Mouse (Mus musculus): ENCODE measurements around the gene Rwdd2b. TPM values are rescaled to one million over a fixed set of nuclear protein-coding genes. Genes with fewer than 3 reads are reported as not detected.

Gene Rwdd2b
- polyA plus RNA-seq, 1 experiment from 2014 or later, result 10.0 TPM

GRCm38 (mm10) chr16:87442291-87442690, 1.9 kb upstream of the Rwdd2b start:
- WGBS, result 61% methylated on average over 5 of the region's 5 CpGs
- H3K36me3 ChIP-seq, result no peaks in the 10 kb centered on the region
- no peak overlapping the region for H3K4me3 ChIP-seq
- no peak for DNase-seq (ENCODE audit: low spot score)
- H3K9me3 ChIP-seq (replicated peaks), result no peaks in the 10 kb centered on the region
- H3K4me1 ChIP-seq, result peaks cover 17% of the 10 kb centered on the region
- no peaks in the 10 kb centered on the region for H3K27me3 ChIP-seq (ENCODE audit: low read depth, poor library complexity, severe bottlenecking)
- H3K27ac ChIP-seq, result no peak overlapping the region

DNA sequence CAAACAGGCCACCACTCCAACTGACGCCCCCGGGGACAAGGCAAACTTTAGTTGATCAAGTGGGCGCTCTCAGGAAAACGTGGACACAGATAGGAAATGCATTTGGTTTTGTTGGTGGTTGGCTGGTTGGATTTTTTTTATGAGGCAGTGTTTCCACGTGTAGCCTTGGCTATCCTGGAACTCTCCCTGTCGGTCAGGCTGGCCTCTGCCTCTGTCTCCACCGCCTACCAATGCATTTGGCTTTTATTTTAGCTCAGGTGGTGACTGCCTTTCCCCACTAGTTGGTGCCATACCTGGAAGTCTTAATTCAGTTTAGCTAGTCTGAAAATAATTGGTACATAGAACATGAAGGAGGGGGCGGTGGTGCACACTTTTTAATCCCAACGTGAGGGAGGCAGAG, 716 bp upstream of the Rwdd2b start:
- WGBS, result 26% methylated on average over 9 of the region's 9 CpGs

DNA sequence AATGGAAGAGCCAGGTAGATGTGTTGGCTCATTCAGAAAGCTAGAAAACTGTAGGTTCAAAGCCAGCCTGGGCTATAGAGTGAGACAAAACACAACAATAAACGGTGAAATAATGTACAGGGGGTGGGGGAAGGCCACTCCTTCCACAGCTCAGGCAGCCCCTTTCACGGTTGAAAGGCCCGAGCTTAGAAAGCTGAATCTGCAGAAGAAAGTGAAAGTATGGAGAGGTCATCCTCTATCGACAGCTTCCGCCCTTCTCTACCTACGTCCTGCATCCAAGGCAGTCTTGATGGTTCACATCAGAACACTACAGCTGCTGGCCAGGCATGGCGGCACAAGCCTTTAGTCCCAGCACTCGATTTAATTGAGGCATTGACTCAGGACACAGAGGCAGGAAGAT, 1.7 kb downstream of the Rwdd2b start:
- Histone ChIP-seq H3K4me1 (peaks cover 17% of the 10 kb centered on the region), H3K27me3 (ENCODE audit: low read depth, poor library complexity, severe bottlenecking) (no peaks in the 10 kb centered on the region), H3K9me3 (replicated peaks) (no peaks in the 10 kb centered on the region), H3K4me3 (no peak overlapping the region), H3K36me3 (no peaks in the 10 kb centered on the region), H3K27ac (no peak overlapping the region)
- WGBS, result 92% methylated on average over 8 of the region's 8 CpGs
- no peak for DNase-seq (ENCODE audit: low spot score)

More for the DNA sequence above, 716 bp upstream of the Rwdd2b start:
- H3K27me3 ChIP-seq (ENCODE audit: low read depth, poor library complexity, severe bottlenecking), result no peaks in the 10 kb centered on the region
- peaks cover 17% of the 10 kb centered on the region for H3K4me1 ChIP-seq
- no peaks in the 10 kb centered on the region for H3K36me3 ChIP-seq
- DNase-seq (ENCODE audit: low spot score), result peak; percentile 35
- no peaks in the 10 kb centered on the region for H3K9me3 ChIP-seq (replicated peaks)
- no peak overlapping the region for H3K27ac ChIP-seq
- peak overlapping the region; percentile 81 for H3K4me3 ChIP-seq

DNA sequence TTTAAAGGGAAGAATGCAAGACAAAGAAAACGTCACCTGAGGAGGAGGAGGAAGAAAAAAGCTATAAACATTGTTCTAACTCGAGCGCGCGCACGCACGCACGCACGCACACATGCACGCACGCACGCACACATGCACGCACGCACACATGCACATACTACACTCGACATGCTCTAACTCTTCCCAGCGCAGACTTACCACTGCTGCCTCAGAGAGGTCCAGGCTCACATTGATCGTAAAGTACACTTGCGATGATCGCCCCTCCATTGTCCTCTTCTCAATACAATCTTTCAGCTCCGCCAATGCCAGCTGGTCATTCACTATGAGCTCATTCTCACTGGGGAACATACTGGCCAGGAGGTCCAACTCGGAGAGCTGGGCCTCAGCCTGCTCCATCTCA, 3.3 kb downstream of the Rwdd2b start:
- no peak for DNase-seq (ENCODE audit: low spot score)
- Histone ChIP-seq H3K27ac (no peak overlapping the region), H3K27me3 (ENCODE audit: low read depth, poor library complexity, severe bottlenecking) (no peaks in the 10 kb centered on the region), H3K9me3 (replicated peaks) (no peaks in the 10 kb centered on the region), H3K36me3 (no peaks in the 10 kb centered on the region), H3K4me3 (no peak overlapping the region), H3K4me1 (peaks cover 17% of the 10 kb centered on the region)
- WGBS, result 95% methylated on average over 21 of the region's 21 CpGs

GRCm38 (mm10) chr16:87435411-87436205, 4.8 kb downstream of the Rwdd2b start:
- H3K9me3 ChIP-seq (replicated peaks), result no peaks in the 10 kb centered on the region
- H3K27me3 ChIP-seq (ENCODE audit: low read depth, poor library complexity, severe bottlenecking), result no peaks in the 10 kb centered on the region
- H3K36me3 ChIP-seq, result no peaks in the 10 kb centered on the region
- 80% methylated on average over 13 of the region's 13 CpGs for WGBS
- no peak overlapping the region for H3K27ac ChIP-seq
- H3K4me1 ChIP-seq, result peaks cover 14% of the 10 kb centered on the region
- no peak for DNase-seq (ENCODE audit: low spot score)
- H3K4me3 ChIP-seq, result no peak overlapping the region

GRCm38 (mm10) chr16:87434946-87435345, 5.4 kb downstream of the Rwdd2b start:
- Histone ChIP-seq H3K36me3 (no peaks in the 10 kb centered on the region), H3K4me3 (no peak overlapping the region), H3K9me3 (replicated peaks) (no peaks in the 10 kb centered on the region), H3K4me1 (peaks cover 13% of the 10 kb centered on the region; the same call in 1 of the 2 replicates), H3K27ac (no peak overlapping the region), H3K27me3 (ENCODE audit: low read depth, poor library complexity, severe bottlenecking) (no peaks in the 10 kb centered on the region)
- WGBS, result 89% methylated on average over 6 of the region's 6 CpGs
- DNase-seq (ENCODE audit: low spot score), result no peak

DNA sequence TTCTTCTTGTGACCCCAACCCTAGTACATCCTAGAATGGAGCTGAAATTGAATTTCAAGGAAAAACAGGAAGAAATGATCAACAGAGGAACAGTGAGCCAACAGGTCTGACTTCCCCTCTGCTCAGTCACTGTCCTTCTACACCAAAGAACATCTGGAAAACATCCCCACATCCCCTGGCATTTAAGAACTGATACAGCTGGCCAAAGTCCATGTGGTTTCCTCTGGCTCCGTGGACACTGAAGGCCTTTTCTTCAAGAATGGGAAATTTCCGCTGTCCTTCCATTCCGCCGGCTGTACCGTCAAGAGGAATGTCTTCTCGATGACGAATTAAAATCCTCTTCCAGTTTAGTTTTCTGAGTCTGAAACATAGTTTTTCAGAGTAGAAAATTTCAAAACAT, 6.1 kb downstream of the Rwdd2b start:
- H3K9me3 ChIP-seq (replicated peaks), result no peaks in the 10 kb centered on the region
- no peaks in the 10 kb centered on the region for H3K27me3 ChIP-seq (ENCODE audit: low read depth, poor library complexity, severe bottlenecking)
- 95% methylated on average over 7 of the region's 7 CpGs for WGBS
- no peak for DNase-seq (ENCODE audit: low spot score)
- no peaks in the 10 kb centered on the region for H3K36me3 ChIP-seq
- H3K4me3 ChIP-seq, result no peak overlapping the region
- peaks cover 9% of the 10 kb centered on the region; the same call in 1 of the 2 replicates for H3K4me1 ChIP-seq
- H3K27ac ChIP-seq, result no peak overlapping the region

DNA sequence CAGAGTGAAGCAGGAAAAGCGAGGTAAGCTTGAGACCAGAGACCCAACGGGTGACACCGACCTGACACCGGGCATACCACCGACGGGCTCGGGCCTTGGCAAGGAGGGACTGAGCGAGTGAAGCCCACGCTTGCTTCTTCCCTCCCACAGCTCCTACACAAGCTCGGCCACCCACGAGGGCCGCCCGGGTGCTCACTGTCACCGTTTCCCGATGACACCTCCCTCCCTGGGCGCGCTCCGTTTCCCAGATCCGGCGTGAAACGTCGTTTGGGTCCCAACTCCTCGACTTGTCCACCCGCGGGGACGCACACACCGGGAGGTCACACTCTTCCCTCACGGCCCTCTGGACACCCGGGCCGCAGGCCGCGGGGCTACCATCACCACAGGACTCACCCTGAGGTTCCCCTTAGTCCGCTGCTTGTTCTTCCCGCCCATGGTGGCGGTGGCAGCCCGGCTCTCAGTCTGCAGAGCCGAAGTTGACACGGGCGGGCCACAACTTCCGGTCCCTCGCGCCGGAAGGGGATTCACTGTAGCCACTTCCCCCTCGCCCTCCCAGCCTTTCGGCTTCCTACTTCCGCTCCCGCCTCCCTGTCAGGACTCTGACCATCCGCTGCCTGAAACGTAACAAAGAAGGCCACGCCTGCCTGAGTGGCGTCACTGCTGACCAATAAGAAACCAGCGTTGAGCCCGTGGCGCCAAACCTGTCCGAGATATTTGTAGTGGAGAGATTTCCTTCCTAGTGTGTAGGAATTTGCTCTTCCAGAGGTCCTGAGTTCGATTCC, 8.1 kb downstream of the Rwdd2b start, which contains the start of gene Ltn1:
Gene Ltn1 (minus strand): TSS at position 580 of the 782 bp plus-strand sequence.
- Histone ChIP-seq H3K9me3 (replicated peaks) (no peaks in the 10 kb centered on the region), H3K36me3 (peaks cover 2% of the 10 kb centered on the region; the same call in 1 of the 2 replicates), H3K4me3 (peak within 1 kb of the TSS; percentile 95), H3K27ac (peak within 1 kb of the TSS; percentile 86), H3K27me3 (ENCODE audit: low read depth, poor library complexity, severe bottlenecking) (no peaks in the 10 kb centered on the region), H3K4me1 (peaks cover 9% of the 10 kb centered on the region; the same call in 1 of the 2 replicates)
- whole genome bisulfite sequencing, result under 1% methylated on average over 56 of the region's 56 CpGs
- peak; percentile 98 for DNase-seq (ENCODE audit: low spot score)

DNA sequence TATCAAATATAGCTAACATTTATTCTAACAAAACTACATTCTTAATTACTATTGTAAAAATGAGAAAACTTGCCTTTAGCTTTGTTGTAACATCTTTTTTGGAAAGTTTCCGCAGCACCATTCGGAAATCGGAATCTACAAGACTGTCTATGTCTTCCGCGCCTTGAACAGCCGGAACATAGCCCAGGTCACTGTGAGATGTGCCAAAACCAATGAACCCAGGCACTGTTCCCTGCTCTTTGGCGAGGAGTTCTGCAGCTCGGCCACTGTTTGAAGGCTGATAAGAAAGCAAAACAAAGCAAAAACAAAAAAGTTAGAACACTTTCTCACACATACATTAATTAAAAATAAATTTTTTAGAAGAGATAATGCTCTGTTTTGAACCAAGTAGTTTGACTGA, 12.9 kb downstream of the Rwdd2b start:
- no peak overlapping the region for H3K4me3 ChIP-seq
- WGBS, result 94% methylated on average over 8 of the region's 8 CpGs
- H3K4me1 ChIP-seq, result peaks cover 9% of the 10 kb centered on the region; the same call in 1 of the 2 replicates
- no peaks in the 10 kb centered on the region for H3K27me3 ChIP-seq (ENCODE audit: low read depth, poor library complexity, severe bottlenecking)
- peaks cover 49% of the 10 kb centered on the region for H3K36me3 ChIP-seq
- no peak for DNase-seq (ENCODE audit: low spot score)
- H3K27ac ChIP-seq, result no peak overlapping the region
- no peaks in the 10 kb centered on the region for H3K9me3 ChIP-seq (replicated peaks)

GRCm38 (mm10) chr16:87420662-87421061, 19.7 kb downstream of the Rwdd2b start:
- Histone ChIP-seq H3K4me3 (no peak overlapping the region), H3K36me3 (peaks cover 100% of the 10 kb centered on the region), H3K4me1 (no peaks in the 10 kb centered on the region), H3K9me3 (replicated peaks) (no peaks in the 10 kb centered on the region; the same call in 1 of the 2 replicates), H3K27ac (no peak overlapping the region), H3K27me3 (ENCODE audit: low read depth, poor library complexity, severe bottlenecking) (no peaks in the 10 kb centered on the region)
- WGBS, result 96% methylated on average over 8 of the region's 8 CpGs
- no peak for DNase-seq (ENCODE audit: low spot score)

- Histone ChIP-seq H3K9me3 (replicated peaks) (no peaks in the 10 kb centered on the region), H3K27me3 (ENCODE audit: low read depth, poor library complexity, severe bottlenecking) (no peaks in the 10 kb centered on the region), H3K27ac (no peak overlapping the region), H3K4me3 (no peak overlapping the region), H3K36me3 (peaks cover 90% of the 10 kb centered on the region), H3K4me1 (no peaks in the 10 kb centered on the region)
- no peak for DNase-seq (ENCODE audit: low spot score)
- 78% methylated on average over 3 of the region's 3 CpGs for WGBS
These were observed 35.4 kb downstream of the Rwdd2b start for GRCm38 (mm10) chr16:87405001-87405400.

DNA sequence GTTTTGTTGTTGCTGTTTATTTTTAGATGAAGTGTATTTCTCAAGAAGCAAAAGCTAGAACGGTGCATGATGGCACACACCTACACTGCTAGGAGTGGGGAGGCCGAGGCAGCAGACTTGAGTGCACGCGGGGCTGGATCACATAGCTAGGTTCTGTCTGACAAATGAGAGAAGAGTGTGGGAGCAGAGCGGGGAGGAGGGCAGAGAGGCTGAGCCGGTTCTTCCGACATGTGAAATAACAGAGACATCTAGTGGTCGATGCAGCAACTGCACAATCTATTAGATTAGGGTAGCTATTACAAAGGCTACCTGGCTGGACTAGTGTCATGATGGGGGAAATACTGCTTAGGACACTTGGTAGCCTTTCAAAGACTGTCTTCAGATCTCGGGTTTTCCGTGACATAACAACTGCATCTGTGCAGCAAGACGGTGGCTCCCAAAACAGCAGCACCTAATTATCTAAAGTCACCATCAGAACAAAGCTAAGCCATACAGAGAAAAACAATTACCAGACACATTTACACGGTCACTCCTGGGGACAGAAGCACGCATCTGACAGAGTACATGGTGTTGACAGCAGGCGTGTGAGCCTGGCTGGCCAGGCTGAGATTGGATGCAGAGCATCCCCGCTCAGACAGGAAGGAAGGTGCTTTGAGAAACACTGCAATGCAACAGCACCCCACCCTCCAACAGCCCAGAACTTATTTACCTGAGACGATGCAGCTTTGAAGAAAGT, 46.4 kb downstream of the Rwdd2b start:
- WGBS, result 56% methylated on average over 16 of the region's 16 CpGs
- Histone ChIP-seq H3K27me3 (ENCODE audit: low read depth, poor library complexity, severe bottlenecking) (no peaks in the 10 kb centered on the region), H3K4me1 (no peaks in the 10 kb centered on the region), H3K36me3 (peaks cover 82% of the 10 kb centered on the region), H3K4me3 (no peak overlapping the region), H3K27ac (no peak overlapping the region), H3K9me3 (replicated peaks) (no peaks in the 10 kb centered on the region)
- DNase-seq (ENCODE audit: low spot score), result peak; percentile 57

Data from limb, embryonic 10.5 days (tissue).